Mouse (Mus musculus): ENCODE results near the gene Dnal1. TPM values are rescaled to one million over a fixed set of nuclear protein-coding genes. Genes with fewer than 3 reads are reported as not detected.

The Dnal1 gene
- total and polyA plus RNA-seq, 3 experiments = 1.3 to 1.7 TPM; not detected in 1

DNA sequence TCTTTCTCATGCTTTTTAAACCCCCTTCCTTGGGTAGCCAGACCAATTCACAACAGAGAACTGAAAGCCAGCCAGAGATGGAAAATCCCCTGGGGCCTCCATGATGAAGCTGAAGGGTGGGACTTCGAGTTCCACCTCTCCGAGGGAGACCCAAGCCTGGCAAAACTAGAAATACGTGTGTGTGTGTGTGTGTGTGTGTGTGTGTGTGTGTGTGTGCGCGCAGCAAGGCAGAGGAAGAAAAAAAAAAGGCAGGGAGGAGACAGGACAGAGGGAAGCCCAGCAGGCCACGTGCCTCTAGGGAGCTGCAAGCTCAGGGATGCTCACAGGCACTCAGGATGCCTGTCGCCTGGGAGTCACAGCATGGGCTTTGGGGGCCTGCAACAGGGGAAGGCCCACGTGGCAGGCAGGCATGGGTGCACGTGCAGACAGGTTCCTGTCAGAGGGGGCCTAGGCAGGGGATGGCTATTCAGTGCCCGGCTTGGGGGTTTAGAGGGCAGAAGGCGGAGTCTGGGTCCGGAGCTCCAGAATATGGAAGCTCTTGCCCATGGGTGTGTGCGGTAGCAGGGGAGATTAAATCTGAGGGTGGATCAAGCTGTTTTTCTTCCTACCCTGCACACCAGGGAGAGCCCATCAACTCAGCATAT is 62.1 kb downstream of the Dnal1 start:
- Histone ChIP-seq H3K79me2 (ENCODE audit: control insufficient read depth, insufficient read depth, low read length, poor library complexity) (peaks cover 79% of the 10 kb centered on the region), H3K9ac (ENCODE audit: control insufficient read depth, low read depth, low read length, poor library complexity, severe bottlenecking) (peak overlapping the region; percentile 66), H3K36me3 (ENCODE audit: control insufficient read depth in 1 of 2, insufficient read depth in 2 of 2, low read length in 2 of 2) (peaks cover 6 to 58% of the 10 kb centered on the region in 2 experiments; a peak in 3 of 4 replicates), H3K27ac (ENCODE audit: control insufficient read depth, low read depth, low read length) (peak overlapping the region; percentile 96), H3K9me3 (replicated peaks; ENCODE audit: insufficient read depth, low read length) (no peaks in the 10 kb centered on the region), H3K4me3 (ENCODE audit: control insufficient read depth in 1 of 2, insufficient read depth in 1 of 2, low read depth in 2 of 2, low read length in 2 of 2) (peak overlapping the region; percentile 40 to 41), H3K27me3 (ENCODE audit: control insufficient read depth in 1 of 2, insufficient read depth in 2 of 2, low read length in 2 of 2) (no peaks in the 10 kb centered on the region), H3K4me1 (ENCODE audit: control insufficient read depth in 1 of 2, insufficient read depth in 2 of 2, low read length in 2 of 2) (peaks cover 44 to 58% of the 10 kb centered on the region in 2 experiments)
- peak; percentile 81 for DNase-seq (ENCODE audit: low read depth, low spot score)
- TF ChIP-seq TAL1 (IDR thresholded peaks at IDR 0.05; ENCODE audit: low read length) (no peak), MXI1 (IDR thresholded peaks at IDR 0.05; ENCODE audit: low read depth, low read length) (peak; percentile 94), E2F4 (IDR thresholded peaks at IDR 0.05; ENCODE audit: borderline replicate concordance, low read depth, low read length) (no peak), CHD1 (IDR thresholded peaks at IDR 0.05; ENCODE audit: low read depth, low read length) (0 out of 2 replicates have a peak, but pooled peaks have one; percentile 2), SIN3A (IDR thresholded peaks at IDR 0.05; ENCODE audit: low read length) (peak; percentile 56; the same call in 1 of the 2 replicates), TCF12 (IDR thresholded peaks at IDR 0.05; ENCODE audit: low read depth, low read length) (peak; percentile 32; the same call in 1 of the 2 replicates), JUND (IDR thresholded peaks at IDR 0.05; ENCODE audit: low read depth, low read length) (no peak), POLR2AphosphoS5 (IDR thresholded peaks at IDR 0.05; ENCODE audit: borderline replicate concordance, low read depth, low read length) (no peak), ETS1 (IDR thresholded peaks at IDR 0.05; ENCODE audit: low read depth, low read length) (no peak), CTCF (IDR thresholded peaks at IDR 0.05 in 2 of 3, conservative IDR thresholded peaks at IDR 0.05 in 1 of 3; ENCODE audit: control insufficient read depth in 1 of 3, insufficient read depth in 1 of 3, low read depth in 2 of 3, low read length in 3 of 3, poor library complexity in 1 of 3, severe bottlenecking in 1 of 3) (no peak), CHD2 (IDR thresholded peaks at IDR 0.05; ENCODE audit: low read length) (no peak), ZC3H11A (IDR thresholded peaks at IDR 0.05; ENCODE audit: low read depth, low read length) (no peak), GATA1 (IDR thresholded peaks at IDR 0.05; ENCODE audit: low read depth, low read length) (peak; percentile 30; the same call in 1 of the 2 replicates), MAX (IDR thresholded peaks at IDR 0.05; ENCODE audit: low read length) (peak; percentile 89), HCFC1 (IDR thresholded peaks at IDR 0.05; ENCODE audit: low read depth, low read length) (0 out of 2 replicates have a peak, but pooled peaks have one; percentile 18), MEF2A (IDR thresholded peaks at IDR 0.05; ENCODE audit: extremely low read depth, insufficient replicate concordance, low read depth, low read length, poor library complexity, severe bottlenecking) (no peak), POLR2AphosphoS2 (IDR thresholded peaks at IDR 0.05; ENCODE audit: low read length) (peak; percentile 38), TBP (IDR thresholded peaks at IDR 0.05; ENCODE audit: low read depth, low read length) (no peak), MAZ (IDR thresholded peaks at IDR 0.05; ENCODE audit: low read depth, low read length) (no peak), KAT2A (conservative IDR thresholded peaks at IDR 0.05; ENCODE audit: low read depth, low read length) (no peak), MYB (IDR thresholded peaks at IDR 0.05; ENCODE audit: low read depth, low read length) (no peak), GABPA (IDR thresholded peaks at IDR 0.05; ENCODE audit: low read depth, low read length) (no peak), USF1 (IDR thresholded peaks at IDR 0.05; ENCODE audit: low read depth, low read length) (peak; percentile 77), NRF1 (IDR thresholded peaks at IDR 0.05; ENCODE audit: insufficient read depth, low read depth, low read length, poor library complexity, severe bottlenecking) (no peak), POLR2A (IDR thresholded peaks at IDR 0.05; ENCODE audit: control insufficient read depth in 1 of 2, insufficient read depth in 1 of 2, low read depth in 1 of 2, low read length in 2 of 2, poor library complexity in 1 of 2) (peak in 1 of 2 experiments; percentile 39; a peak in 2 of 4 replicates), USF2 (IDR thresholded peaks at IDR 0.05; ENCODE audit: borderline replicate concordance in 1 of 2, insufficient read depth in 1 of 2, low read depth in 1 of 2, low read length in 2 of 2) (0 out of 4 replicates have a peak, but pooled peaks of 1 of the 2 experiments have one; percentile 9), EP300 (IDR thresholded peaks at IDR 0.05; ENCODE audit: low read depth in 1 of 2, low read length in 2 of 2) (peak in 1 of 2 experiments; percentile 23; a peak in 1 of 4 replicates), RCOR1 (IDR thresholded peaks at IDR 0.05; ENCODE audit: low read depth, low read length) (no peak), SMC3 (IDR thresholded peaks at IDR 0.05; ENCODE audit: low read depth, low read length) (no peak), UBTF (IDR thresholded peaks at IDR 0.05; ENCODE audit: borderline replicate concordance, insufficient read depth, low read depth, low read length) (no peak), NELFE (IDR thresholded peaks at IDR 0.05; ENCODE audit: low read depth, low read length) (no peak), MAFK (IDR thresholded peaks at IDR 0.05; ENCODE audit: borderline replicate concordance, low read depth, low read length) (no peak), ZNF384 (IDR thresholded peaks at IDR 0.05; ENCODE audit: low read depth, low read length) (peak; percentile 72), BHLHE40 (IDR thresholded peaks at IDR 0.05; ENCODE audit: borderline replicate concordance, low read depth, low read length) (peak; percentile 78; the same call in 1 of the 2 replicates), RAD21 (IDR thresholded peaks at IDR 0.05; ENCODE audit: low read depth, low read length) (no peak), ZKSCAN1 (IDR thresholded peaks at IDR 0.05; ENCODE audit: low read depth, low read length) (no peak)
